Mouse (Mus musculus) embryonic facial prominence, embryonic 12.5 days (tissue): ENCODE data around the gene Spag9. TPM values are rescaled to one million over a fixed set of nuclear protein-coding genes. Genes with fewer than 3 reads are reported as not detected.
"Not testable (repeated sequence)": the region's sequence is repeated elsewhere in the genome, so short reads cannot be mapped to it uniquely, and the experiment has no call there.

Experiments used
- ATAC-seq: fragments of 200-750 bp; cut with Nextera tagmentation; 2 replicates; pipeline ENCODE4 v1.8.0; 2017; ENCODE audit not compliant: insufficient number of reproducible peaks, insufficient read depth, low FRiP score, low TSS enrichment
- H3K27ac ChIP-seq: fragments of 300-500 bp; sonication (generic); 2 replicates; pipeline ENCODE4 v1.5.1; 2016; ENCODE audit warnings: mild to moderate bottlenecking
- H3K27me3 ChIP-seq: fragments of 300-500 bp; sonication (generic); 2 replicates; pipeline ENCODE4 v1.6.1; 2016; ENCODE audit warnings: mild to moderate bottlenecking, moderate library complexity
- H3K36me3 ChIP-seq: fragments of 300-500 bp; sonication (generic); 2 replicates; pipeline ENCODE4 v1.6.1; 2016; ENCODE audit warnings: mild to moderate bottlenecking
- H3K4me1 ChIP-seq: fragments of 300-500 bp; sonication (generic); 2 replicates; pipeline ENCODE4 v1.6.1; 2016
- H3K4me2 ChIP-seq: fragments of 300-500 bp; sonication (generic); replicated peaks from 2 replicates; pipeline ENCODE4 v1.6.1; 2016; ENCODE audit warnings: mild to moderate bottlenecking, moderate library complexity
- H3K4me3 ChIP-seq: fragments of 300-500 bp; sonication (generic); 2 replicates; pipeline ENCODE4 v1.5.1; 2016; ENCODE audit warnings: mild to moderate bottlenecking
- H3K9ac ChIP-seq: fragments of 300-500 bp; sonication (generic); 2 replicates; pipeline ENCODE4 v1.6.1; 2016; ENCODE audit warnings: mild to moderate bottlenecking, moderate library complexity
- H3K9me3 ChIP-seq: fragments of 300-500 bp; sonication (generic); 2 replicates; pipeline ENCODE4 v1.6.1; 2016; ENCODE audit warnings: mild to moderate bottlenecking, moderate library complexity
- WGBS: fragments of 180-500 bp; shearing (Covaris S2); methylation state at CpG from one replicate; pipeline ENCODE4 v1.1.7; 2016; 5-methylcytosine and 5-hydroxymethylcytosine counted together
- polyA plus RNA-seq: library from polyadenylated mRNA; unstranded; fragments of >200 nt; fragmentation: Nextera tagmentation; extraction: Ambion mirVana; gene quantifications from 2 replicates; pipeline ENCODE4 v1.2.1, GENCODE M21; 2016

The Spag9 gene
- polyA plus RNA-seq, 1 experiment from 2014 or later = 56.5 TPM

DNA sequence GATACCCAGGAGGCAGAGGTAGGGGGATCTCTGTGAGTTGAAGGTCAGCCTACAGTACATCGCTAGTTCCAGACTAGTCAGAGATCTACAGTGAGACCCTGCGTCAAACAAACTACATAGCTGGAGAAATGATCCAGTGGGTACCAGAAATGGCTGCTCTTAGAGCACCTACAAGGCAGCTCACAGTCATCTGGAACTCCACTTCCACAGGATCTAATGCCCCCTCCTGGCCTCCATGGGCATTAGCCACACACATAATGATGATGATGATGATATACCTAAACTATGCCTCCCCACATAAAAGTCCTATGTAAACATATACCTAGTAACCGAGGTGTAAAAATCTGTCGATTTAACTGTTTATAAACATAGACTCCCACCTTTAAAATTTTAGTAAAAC lies 77.4 kb downstream of the Spag9 start:
- peaks cover 20% of the 10 kb centered on the region for H3K36me3 ChIP-seq
- no peak overlapping the region for H3K9ac ChIP-seq
- H3K4me3 ChIP-seq = no peak overlapping the region

DNA sequence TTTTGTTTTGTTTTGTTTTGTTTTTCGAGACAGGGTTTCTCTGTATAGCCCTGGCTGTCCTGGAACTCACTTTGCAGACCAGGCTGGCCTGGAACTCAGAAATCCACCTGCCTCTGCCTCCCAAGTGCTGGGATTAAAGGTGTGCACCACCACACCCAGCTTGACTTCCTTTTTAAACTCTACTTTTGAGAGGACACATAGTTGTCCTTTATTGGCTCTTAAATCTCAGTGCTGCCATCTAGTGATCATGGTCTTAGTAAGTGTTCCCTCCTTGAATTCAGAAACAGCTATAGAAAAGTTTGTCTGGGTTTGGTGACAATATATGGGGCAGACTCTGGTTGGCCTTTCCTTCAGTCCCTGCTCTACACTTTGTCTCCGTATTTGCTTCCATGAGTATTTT lies 91.1 kb downstream of the Spag9 start:
- H3K36me3 ChIP-seq = peaks cover 42% of the 10 kb centered on the region
- WGBS = 81% methylated on average over 2 of the region's 2 CpGs
- H3K4me1 ChIP-seq, H3K9me3 ChIP-seq, ATAC-seq, H3K27me3 ChIP-seq, H3K9ac ChIP-seq, H3K4me3 ChIP-seq, H3K4me2 ChIP-seq, H3K27ac ChIP-seq: not testable (repeated sequence)

More for the DNA sequence above, 77.4 kb downstream of the Spag9 start:
- no peak for ATAC-seq
- H3K4me1 ChIP-seq = no peaks in the 10 kb centered on the region
- no peak overlapping the region for H3K4me2 ChIP-seq
- 89% methylated on average over 4 of the region's 4 CpGs for WGBS
- no peaks in the 10 kb centered on the region for H3K27me3 ChIP-seq
- no peak overlapping the region for H3K27ac ChIP-seq
- H3K9me3 ChIP-seq = no peaks in the 10 kb centered on the region

DNA sequence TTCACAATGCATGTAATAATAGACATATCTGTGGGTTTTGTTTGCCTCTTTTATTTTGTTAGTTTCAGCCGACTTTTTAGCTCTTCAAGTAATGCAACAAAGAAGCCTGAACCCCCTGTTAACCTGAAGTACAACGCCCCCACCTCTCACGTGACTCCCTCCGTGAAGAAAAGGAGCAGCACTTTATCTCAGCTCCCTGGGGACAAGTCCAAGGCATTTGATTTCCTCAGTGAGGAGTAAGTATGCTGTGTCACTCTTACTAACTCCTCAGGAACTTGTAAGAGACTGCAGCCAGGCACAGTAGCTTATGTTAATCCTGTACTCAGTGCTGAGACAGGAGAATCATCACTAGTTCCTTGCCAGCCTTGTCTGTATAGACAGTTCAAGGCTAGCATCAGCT lies 94.6 kb downstream of the Spag9 start:
- no peaks in the 10 kb centered on the region for H3K4me1 ChIP-seq
- no peak overlapping the region for H3K4me2 ChIP-seq
- peaks cover 46% of the 10 kb centered on the region for H3K36me3 ChIP-seq
- no peaks in the 10 kb centered on the region for H3K9me3 ChIP-seq
- no peak overlapping the region for H3K9ac ChIP-seq
- no peak for ATAC-seq
- WGBS = 87% methylated on average over 4 of the region's 4 CpGs
- no peak overlapping the region for H3K27ac ChIP-seq
- H3K4me3 ChIP-seq = no peak overlapping the region
- no peaks in the 10 kb centered on the region for H3K27me3 ChIP-seq

DNA sequence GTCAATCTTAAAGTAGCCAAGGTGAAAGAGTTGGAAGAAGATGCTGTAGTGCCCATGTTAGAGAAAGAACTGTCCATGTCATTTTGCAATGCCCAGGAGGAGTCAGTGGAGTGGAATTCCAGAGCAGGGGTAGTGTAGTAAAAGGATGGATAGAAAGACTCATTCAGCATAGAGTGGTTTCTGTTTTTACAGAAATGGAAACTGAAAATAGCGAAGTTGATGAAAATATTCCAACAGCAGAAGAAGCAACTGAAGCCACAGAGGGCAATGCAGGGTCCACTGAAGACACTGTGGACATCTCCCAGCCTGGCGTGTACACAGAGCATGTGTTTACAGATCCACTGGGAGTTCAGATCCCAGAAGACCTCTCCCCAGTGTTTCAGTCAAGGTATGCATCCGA lies 101.6 kb downstream of the Spag9 start:
- Histone ChIP-seq H3K4me1 (no peaks in the 10 kb centered on the region), H3K9me3 (no peaks in the 10 kb centered on the region), H3K36me3 (peaks cover 62% of the 10 kb centered on the region), H3K9ac (no peak overlapping the region), H3K27ac (no peak overlapping the region), H3K27me3 (no peaks in the 10 kb centered on the region), H3K4me2 (no peak overlapping the region), H3K4me3 (no peak overlapping the region)
- no peak for ATAC-seq
- WGBS = 93% methylated on average over 3 of the region's 3 CpGs

DNA sequence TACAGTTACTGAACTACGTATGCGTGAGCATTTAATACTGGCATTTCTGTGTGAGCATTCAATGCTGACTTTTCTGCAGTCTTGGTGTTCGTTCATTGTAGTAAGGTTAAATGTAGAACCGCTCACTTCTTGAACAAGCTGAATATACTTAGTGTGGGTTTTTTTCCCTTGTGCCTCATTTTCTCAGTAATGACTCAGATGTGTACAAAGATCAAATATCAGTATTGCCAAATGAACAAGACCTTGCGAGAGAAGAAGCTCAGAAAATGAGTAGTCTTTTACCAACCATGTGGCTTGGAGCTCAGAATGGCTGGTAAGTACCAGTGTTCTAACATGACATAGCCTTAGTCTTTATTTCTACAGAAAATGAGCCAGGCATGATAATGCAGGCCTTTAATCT lies 102.9 kb downstream of the Spag9 start:
- H3K36me3 ChIP-seq = peaks cover 59% of the 10 kb centered on the region

DNA sequence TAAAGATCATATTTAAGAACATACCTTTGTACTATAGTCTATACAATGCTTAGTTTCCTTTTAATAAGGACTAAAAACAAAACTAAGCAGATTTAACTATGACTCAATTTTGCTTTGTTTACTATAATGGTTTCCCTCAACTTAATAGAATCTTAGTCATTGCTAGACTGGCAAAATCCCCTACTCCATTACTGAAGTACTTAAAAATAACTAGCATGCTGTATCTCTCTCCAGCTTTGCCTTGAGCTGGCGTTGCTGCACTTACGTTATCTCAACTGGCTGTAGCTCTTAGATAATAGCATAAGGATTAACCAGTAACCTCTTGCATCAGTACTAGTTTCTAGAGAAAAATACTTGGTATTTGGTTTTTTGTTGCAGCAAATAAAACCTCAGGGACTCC lies 117.9 kb downstream of the Spag9 start:
- WGBS = 90% methylated on average over 2 of the region's 2 CpGs
- peaks cover 51% of the 10 kb centered on the region for H3K36me3 ChIP-seq

More for the DNA sequence above, 102.9 kb downstream of the Spag9 start:
- H3K27me3 ChIP-seq = no peaks in the 10 kb centered on the region
- no peaks in the 10 kb centered on the region for H3K4me1 ChIP-seq
- H3K9ac ChIP-seq = no peak overlapping the region
- no peaks in the 10 kb centered on the region for H3K9me3 ChIP-seq
- 92% methylated on average over 5 of the region's 5 CpGs for WGBS
- ATAC-seq = no peak
- H3K4me3 ChIP-seq = no peak overlapping the region
- no peak overlapping the region for H3K27ac ChIP-seq
- H3K4me2 ChIP-seq = no peak overlapping the region

DNA sequence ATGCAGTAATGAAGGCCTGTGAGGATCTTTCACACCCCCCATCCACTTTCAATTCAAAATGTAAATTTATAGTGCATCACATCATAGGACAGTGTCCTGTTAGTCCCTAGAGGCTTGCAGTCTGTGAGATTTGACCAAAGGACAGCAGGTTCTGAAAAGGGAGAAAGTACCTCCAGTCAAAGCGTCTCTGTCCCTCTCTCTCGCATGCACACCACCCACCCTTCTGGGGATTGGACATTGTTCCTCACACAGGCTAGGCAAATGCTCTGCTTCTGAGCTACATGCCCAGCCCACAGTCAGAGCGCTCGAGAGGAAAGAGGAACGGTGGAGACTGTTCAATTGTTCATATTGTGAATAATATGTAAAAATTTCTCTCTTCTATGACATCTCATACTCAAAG lies 119.5 kb downstream of the Spag9 start:
- H3K4me2 ChIP-seq = no peak overlapping the region
- no peaks in the 10 kb centered on the region for H3K4me1 ChIP-seq
- H3K4me3 ChIP-seq = no peak overlapping the region
- H3K36me3 ChIP-seq = peaks cover 49% of the 10 kb centered on the region
- H3K9ac ChIP-seq = no peak overlapping the region
- ATAC-seq = no peak
- no peaks in the 10 kb centered on the region for H3K27me3 ChIP-seq
- no peak overlapping the region for H3K27ac ChIP-seq
- WGBS = 92% methylated on average over 5 of the region's 5 CpGs
- no peaks in the 10 kb centered on the region for H3K9me3 ChIP-seq

More for the DNA sequence above, 117.9 kb downstream of the Spag9 start:
- ATAC-seq = no peak
- Histone ChIP-seq H3K4me2 (no peak overlapping the region), H3K4me1 (no peaks in the 10 kb centered on the region), H3K4me3 (no peak overlapping the region), H3K9me3 (no peaks in the 10 kb centered on the region), H3K27ac (no peak overlapping the region), H3K27me3 (no peaks in the 10 kb centered on the region), H3K9ac (no peak overlapping the region)

DNA sequence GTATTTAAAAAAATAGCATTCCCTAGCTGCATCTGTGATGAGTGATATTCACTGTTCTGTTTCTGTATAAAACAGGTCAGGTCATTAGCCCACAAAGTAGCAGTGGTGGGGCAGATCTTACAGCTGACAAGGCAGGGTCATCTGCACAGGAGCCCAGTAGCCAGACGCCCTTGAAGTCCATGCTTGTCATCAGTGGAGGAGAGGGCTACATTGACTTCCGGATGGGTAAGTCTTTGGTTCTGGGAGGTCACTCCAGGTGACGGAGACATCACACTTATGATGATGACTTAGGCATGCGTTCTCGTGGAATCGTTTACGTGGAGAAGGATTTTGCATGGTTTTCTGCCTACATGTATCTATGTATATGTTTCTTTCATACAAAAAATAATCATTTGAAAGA lies 120.8 kb downstream of the Spag9 start:
- H3K9ac ChIP-seq = no peak overlapping the region
- no peak overlapping the region for H3K4me2 ChIP-seq
- H3K36me3 ChIP-seq = peaks cover 55% of the 10 kb centered on the region
- no peak overlapping the region for H3K4me3 ChIP-seq
- no peaks in the 10 kb centered on the region for H3K27me3 ChIP-seq
- H3K9me3 ChIP-seq = no peaks in the 10 kb centered on the region
- WGBS = 95% methylated on average over 7 of the region's 7 CpGs
- ATAC-seq = no peak
- no peaks in the 10 kb centered on the region for H3K4me1 ChIP-seq
- H3K27ac ChIP-seq = no peak overlapping the region

DNA sequence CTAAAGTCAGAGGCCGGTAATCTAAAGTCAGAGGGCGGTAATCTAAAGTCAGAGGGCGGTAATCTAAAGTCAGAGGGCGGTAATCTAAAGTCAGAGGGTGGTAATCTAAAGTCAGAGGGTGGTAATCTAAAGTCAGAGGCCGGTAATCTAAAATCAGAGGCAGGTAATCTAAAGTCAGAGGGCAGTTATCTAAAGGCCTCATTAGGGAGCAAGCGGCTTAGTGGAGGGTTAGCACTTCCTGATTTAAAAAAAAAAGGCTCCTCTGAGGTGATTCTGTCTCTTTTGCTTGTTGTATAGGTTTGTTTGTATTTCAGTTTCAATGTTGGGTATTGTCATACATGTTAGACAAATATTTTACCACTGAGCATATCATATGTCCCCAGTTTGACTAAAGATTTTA lies 121.9 kb downstream of the Spag9 start:
- H3K9me3 ChIP-seq = no peaks in the 10 kb centered on the region
- H3K4me1 ChIP-seq = no peaks in the 10 kb centered on the region
- no peak for ATAC-seq
- no peak overlapping the region for H3K27ac ChIP-seq
- H3K27me3 ChIP-seq = no peaks in the 10 kb centered on the region
- no peak overlapping the region for H3K4me3 ChIP-seq
- H3K4me2 ChIP-seq = no peak overlapping the region
- peaks cover 57% of the 10 kb centered on the region for H3K36me3 ChIP-seq
- no peak overlapping the region for H3K9ac ChIP-seq
- 97% methylated on average over 6 of the region's 6 CpGs for WGBS

DNA sequence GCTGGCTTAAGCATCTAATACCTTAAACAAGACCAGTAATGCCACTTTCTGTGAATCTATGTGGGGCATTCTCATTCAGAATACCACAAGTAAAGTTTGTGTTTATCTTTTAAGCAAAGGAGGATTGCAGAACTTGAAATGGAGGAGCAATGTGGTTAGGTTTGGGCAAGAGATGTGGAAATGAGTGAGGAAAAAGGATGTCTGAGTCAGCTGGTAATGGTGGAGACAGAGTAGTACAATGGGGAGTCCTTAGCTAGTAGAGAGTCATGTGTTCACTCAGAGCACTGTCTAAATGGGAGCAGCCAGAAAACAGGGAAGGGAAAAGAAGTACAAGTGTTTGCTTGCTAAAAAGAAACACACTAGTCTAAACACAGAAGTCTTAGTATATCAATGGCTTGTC lies 122.7 kb downstream of the Spag9 start:
- Histone ChIP-seq H3K9ac (no peak overlapping the region), H3K4me1 (no peaks in the 10 kb centered on the region), H3K27ac (no peak overlapping the region), H3K9me3 (no peaks in the 10 kb centered on the region), H3K4me3 (no peak overlapping the region), H3K27me3 (no peaks in the 10 kb centered on the region), H3K4me2 (no peak overlapping the region), H3K36me3 (peaks cover 56% of the 10 kb centered on the region)
- no peak for ATAC-seq

DNA sequence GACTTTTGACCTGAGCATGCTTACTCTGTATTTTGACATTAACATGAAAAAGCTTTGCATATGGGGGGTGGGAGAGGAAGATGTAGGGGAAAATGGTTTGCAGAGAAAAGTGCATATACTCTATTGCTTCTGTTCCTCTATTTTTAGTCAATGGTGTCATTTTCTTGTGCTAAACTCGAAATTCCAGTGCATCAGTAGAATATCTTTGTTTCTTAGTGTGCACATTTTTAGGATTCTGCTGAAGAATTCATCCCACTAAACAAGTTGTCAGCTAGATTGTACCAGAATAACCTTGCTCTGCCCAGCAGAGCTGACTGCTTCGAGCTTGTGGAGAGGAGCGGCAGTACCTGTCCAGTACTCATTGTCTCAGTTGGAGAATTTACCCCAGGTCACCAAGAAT lies 124.8 kb downstream of the Spag9 start:
- Histone ChIP-seq H3K27me3 (no peaks in the 10 kb centered on the region), H3K36me3 (peaks cover 51% of the 10 kb centered on the region), H3K9me3 (no peaks in the 10 kb centered on the region), H3K9ac (no peak overlapping the region), H3K4me1 (no peaks in the 10 kb centered on the region), H3K4me2 (no peak overlapping the region), H3K4me3 (no peak overlapping the region), H3K27ac (no peak overlapping the region)
- 84% methylated on average over 3 of the region's 3 CpGs for WGBS
- no peak for ATAC-seq

DNA sequence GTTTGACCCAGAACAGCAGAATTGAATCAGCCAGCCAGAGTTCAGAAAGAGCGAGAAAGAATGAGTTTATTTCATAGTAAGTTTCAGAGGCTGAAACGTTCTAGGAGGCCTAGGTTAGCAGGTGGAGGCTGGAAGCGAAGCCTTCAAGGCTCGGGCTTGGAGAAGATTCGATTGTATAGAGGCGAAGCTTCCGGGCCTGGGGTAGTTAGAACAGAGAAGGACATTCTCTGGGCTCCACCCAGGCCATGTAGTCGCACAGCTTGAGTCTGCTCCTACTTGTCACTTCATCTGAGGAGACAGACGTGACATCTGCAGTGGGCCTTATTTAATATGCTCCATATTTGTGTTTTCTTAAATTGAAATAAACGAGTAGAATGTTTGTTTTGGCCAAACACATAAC lies 125.6 kb downstream of the Spag9 start:
- no peak for ATAC-seq
- H3K4me2 ChIP-seq = no peak overlapping the region
- H3K9me3 ChIP-seq = no peaks in the 10 kb centered on the region
- no peak overlapping the region for H3K9ac ChIP-seq
- H3K4me1 ChIP-seq = no peaks in the 10 kb centered on the region
- no peak overlapping the region for H3K4me3 ChIP-seq
- H3K27ac ChIP-seq = no peak overlapping the region
- peaks cover 46% of the 10 kb centered on the region for H3K36me3 ChIP-seq
- 88% methylated on average over 10 of the region's 10 CpGs for WGBS
- H3K27me3 ChIP-seq = no peaks in the 10 kb centered on the region

DNA sequence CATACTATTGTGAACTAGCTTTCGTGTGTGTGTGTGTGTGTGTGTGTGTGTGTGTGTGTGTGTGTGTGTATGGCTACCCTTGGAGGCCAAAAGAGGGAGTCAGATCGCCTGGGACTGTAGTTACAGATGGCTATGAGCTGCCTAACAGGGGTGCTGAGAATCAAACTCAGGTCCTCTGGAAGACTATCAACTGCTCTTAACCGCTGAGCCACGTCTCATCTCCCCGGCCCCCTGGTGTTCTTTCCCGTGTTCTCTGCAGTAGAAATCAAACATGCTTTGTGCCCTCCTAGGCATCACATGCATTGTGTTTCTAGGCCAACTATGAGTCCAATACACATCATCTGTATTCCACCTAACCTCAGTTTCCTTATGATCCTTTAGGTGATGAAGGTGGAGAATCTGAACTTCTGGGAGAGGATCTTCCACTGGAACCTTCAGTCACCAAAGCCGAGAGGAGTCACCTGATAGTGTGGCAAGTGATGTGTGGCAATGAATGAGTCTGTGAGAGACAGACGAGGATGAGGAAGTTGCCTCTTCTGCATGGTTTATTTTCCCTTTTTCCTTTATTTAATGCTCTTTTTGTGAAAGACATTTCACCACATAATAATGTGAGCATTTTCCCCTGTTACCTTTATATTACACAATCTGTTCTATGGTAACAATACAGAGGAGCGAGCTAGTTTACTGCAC lies 126.6 kb downstream of the Spag9 start:
- ATAC-seq = no peak
- H3K9ac ChIP-seq = no peak overlapping the region
- H3K4me3 ChIP-seq = no peak overlapping the region
- no peaks in the 10 kb centered on the region for H3K4me1 ChIP-seq
- peaks cover 40% of the 10 kb centered on the region for H3K36me3 ChIP-seq
- H3K27ac ChIP-seq = no peak overlapping the region
- H3K27me3 ChIP-seq = no peaks in the 10 kb centered on the region
- no peak overlapping the region for H3K4me2 ChIP-seq
- no peaks in the 10 kb centered on the region for H3K9me3 ChIP-seq
- 93% methylated on average over 9 of the region's 9 CpGs for WGBS
